Mouse (Mus musculus): ENCODE measurements at regions not wholly inside any gene's neighbourhood (a gene's known extent, or its start where the extent isn't known, plus 50 kb on each side); places are given as distances from the start of the nearest gene placed in this dataset.

DNA sequence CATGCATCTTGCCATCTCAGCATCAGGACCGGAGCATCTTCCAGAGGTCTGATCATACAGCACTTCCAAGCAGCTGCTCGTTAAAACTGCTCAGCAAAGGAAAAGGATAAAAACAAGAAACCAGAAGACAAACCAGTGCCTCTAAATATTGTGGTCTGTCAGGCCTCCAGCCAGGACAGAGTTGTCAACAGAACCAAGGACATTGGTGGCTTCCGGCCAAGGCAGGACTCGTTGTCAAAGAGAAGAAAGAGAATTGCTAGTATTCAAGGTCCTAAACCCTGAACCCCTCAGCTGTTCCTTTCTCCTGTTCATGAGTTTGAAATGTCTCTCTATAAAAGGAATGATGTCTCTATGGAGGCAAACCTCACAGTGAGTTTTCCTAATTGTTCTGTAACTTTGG, 155.0 kb downstream of the Sp3 start:
- DNase-seq (no peak), ATAC-seq (no peak)
- 43% methylated on average over 4 of the region's 4 CpGs for WGBS

GRCm38 (mm10) chr2:72829139-72829538, 151.1 kb downstream of the Sp3 start:
- H3K4me2 ChIP-seq (ENCODE audit: low read depth), result no peak overlapping the region
- H3K27ac ChIP-seq (ENCODE audit: low read depth, low read length), result no peak overlapping the region
- no peaks in the 10 kb centered on the region for H3K4me1 ChIP-seq (ENCODE audit: insufficient read depth)
- H3K4me3 ChIP-seq (ENCODE audit: low read depth, low read length), result no peak overlapping the region
- DNase-seq, result no peak
- H3K36me3 ChIP-seq (ENCODE audit: insufficient read depth), result no peaks in the 10 kb centered on the region
- TF ChIP-seq CTCF (IDR thresholded peaks at IDR 0.05; ENCODE audit: low read depth), result no peak
- ATAC-seq, result no peak
- H3K9ac ChIP-seq, result no peak overlapping the region
- no peaks in the 10 kb centered on the region for H3K9me3 ChIP-seq (ENCODE audit: low read length)
- 25% methylated on average over 1 of the region's 1 CpGs for WGBS
- no peaks in the 10 kb centered on the region for H3K27me3 ChIP-seq (ENCODE audit: insufficient read depth, low read length)

More for the DNA sequence above, 155.0 kb downstream of the Sp3 start:
- Histone ChIP-seq H3K27me3 (ENCODE audit: insufficient read depth, low read length) (no peaks in the 10 kb centered on the region), H3K9ac (no peak overlapping the region), H3K27ac (ENCODE audit: low read depth, low read length) (no peak overlapping the region), H3K4me3 (ENCODE audit: low read depth, low read length) (no peak overlapping the region), H3K36me3 (ENCODE audit: insufficient read depth) (no peaks in the 10 kb centered on the region), H3K4me1 (ENCODE audit: insufficient read depth) (no peaks in the 10 kb centered on the region), H3K4me2 (ENCODE audit: low read depth) (no peak overlapping the region), H3K9me3 (ENCODE audit: low read length) (no peaks in the 10 kb centered on the region)
- no peak for TF ChIP-seq CTCF (IDR thresholded peaks at IDR 0.05; ENCODE audit: low read depth)

DNA sequence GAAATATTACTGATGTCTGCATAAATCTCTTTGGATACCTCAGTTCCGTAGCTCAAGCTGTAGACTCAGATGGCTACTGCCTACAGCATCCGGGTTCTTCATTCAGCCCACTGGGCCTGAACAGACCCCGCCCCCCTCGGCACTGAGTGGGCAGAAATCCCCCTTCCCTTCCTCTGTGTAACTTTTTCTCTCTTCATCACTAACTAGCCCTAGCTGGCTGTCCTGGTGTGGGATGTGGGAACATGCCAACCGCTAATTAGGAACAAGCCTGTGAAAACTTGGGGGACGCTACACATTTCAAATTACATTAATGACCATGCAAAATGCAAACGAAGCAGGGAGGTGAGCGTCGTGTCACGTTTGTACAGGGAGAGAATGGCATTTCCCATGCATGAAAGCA, 147.5 kb downstream of the Sp3 start:
- no peak overlapping the region for H3K4me3 ChIP-seq (ENCODE audit: low read depth, low read length)
- ATAC-seq, result no peak
- no peak overlapping the region for H3K9ac ChIP-seq
- H3K9me3 ChIP-seq (ENCODE audit: low read length), result no peaks in the 10 kb centered on the region
- no peak overlapping the region for H3K27ac ChIP-seq (ENCODE audit: low read depth, low read length)
- no peaks in the 10 kb centered on the region for H3K27me3 ChIP-seq (ENCODE audit: insufficient read depth, low read length)
- no peak overlapping the region for H3K4me2 ChIP-seq (ENCODE audit: low read depth)
- no peak for DNase-seq
- H3K4me1 ChIP-seq (ENCODE audit: insufficient read depth), result no peaks in the 10 kb centered on the region
- no peaks in the 10 kb centered on the region for H3K36me3 ChIP-seq (ENCODE audit: insufficient read depth)
- TF ChIP-seq CTCF (IDR thresholded peaks at IDR 0.05; ENCODE audit: low read depth), result no peak
- 46% methylated on average over 10 of the region's 10 CpGs for WGBS

DNA sequence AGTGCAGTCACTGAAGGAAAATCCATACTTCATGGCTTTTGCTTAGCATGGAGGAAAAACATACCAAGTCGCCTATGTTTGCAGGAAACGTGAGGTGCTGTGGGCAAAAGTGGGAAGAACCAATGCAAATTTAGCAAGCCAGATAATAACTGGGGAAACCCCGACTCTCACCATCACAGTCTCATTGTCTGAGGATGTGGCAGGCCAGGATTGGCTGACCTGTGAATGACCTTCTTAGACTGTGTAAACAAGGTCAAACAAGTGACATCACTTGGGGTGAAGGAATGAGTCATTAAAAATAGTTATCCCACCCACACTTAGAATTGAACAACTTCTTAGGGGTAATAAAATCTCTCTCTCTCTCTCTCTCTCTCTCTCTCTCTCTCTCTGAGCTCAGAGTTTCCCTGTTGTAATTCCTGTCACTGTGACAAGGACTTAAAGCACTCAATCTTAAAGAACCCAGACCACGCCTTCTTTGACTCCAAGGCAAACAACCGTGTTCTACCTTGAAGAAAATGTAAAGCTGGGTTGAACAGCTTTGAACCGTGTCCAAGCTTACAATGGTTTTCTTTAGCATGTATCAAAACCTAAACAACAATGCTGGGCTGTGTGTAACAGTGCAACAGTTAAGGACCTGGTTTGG, 142.0 kb downstream of the Sp3 start:
- ATAC-seq, result no peak
- H3K36me3 ChIP-seq (ENCODE audit: insufficient read depth), result no peaks in the 10 kb centered on the region
- WGBS, result 56% methylated on average over 6 of the region's 6 CpGs

GRCm38 (mm10) chr2:72839673-72840072, 140.6 kb downstream of the Sp3 start:
- H3K9me3 ChIP-seq (ENCODE audit: low read length), result no peaks in the 10 kb centered on the region
- no peak overlapping the region for H3K27ac ChIP-seq (ENCODE audit: low read depth, low read length)
- no peaks in the 10 kb centered on the region for H3K27me3 ChIP-seq (ENCODE audit: insufficient read depth, low read length)
- DNase-seq (peak; percentile 66), ATAC-seq (peak; percentile 54; the same call in 1 of the 2 replicates)
- no peaks in the 10 kb centered on the region for H3K4me1 ChIP-seq (ENCODE audit: insufficient read depth)
- no peak for TF ChIP-seq CTCF (IDR thresholded peaks at IDR 0.05; ENCODE audit: low read depth)
- no peaks in the 10 kb centered on the region for H3K36me3 ChIP-seq (ENCODE audit: insufficient read depth)
- no peak overlapping the region for H3K4me2 ChIP-seq (ENCODE audit: low read depth)
- no peak overlapping the region for H3K9ac ChIP-seq
- no peak overlapping the region for H3K4me3 ChIP-seq (ENCODE audit: low read depth, low read length)
- WGBS, result 57% methylated on average over 5 of the region's 5 CpGs

More for the DNA sequence above, 142.0 kb downstream of the Sp3 start:
- no peak for TF ChIP-seq CTCF (IDR thresholded peaks at IDR 0.05; ENCODE audit: low read depth)
- H3K4me1 ChIP-seq (ENCODE audit: insufficient read depth), result no peaks in the 10 kb centered on the region
- H3K9ac ChIP-seq, result no peak overlapping the region
- H3K9me3 ChIP-seq (ENCODE audit: low read length), result no peaks in the 10 kb centered on the region
- H3K4me3 ChIP-seq (ENCODE audit: low read depth, low read length), result no peak overlapping the region
- H3K4me2 ChIP-seq (ENCODE audit: low read depth), result no peak overlapping the region
- no peak for DNase-seq
- H3K27me3 ChIP-seq (ENCODE audit: insufficient read depth, low read length), result no peaks in the 10 kb centered on the region
- H3K27ac ChIP-seq (ENCODE audit: low read depth, low read length), result no peak overlapping the region

GRCm38 (mm10) chr2:72841367-72841766, 138.9 kb downstream of the Sp3 start:
- no peaks in the 10 kb centered on the region for H3K9me3 ChIP-seq (ENCODE audit: low read length)
- H3K36me3 ChIP-seq (ENCODE audit: insufficient read depth), result no peaks in the 10 kb centered on the region
- H3K27ac ChIP-seq (ENCODE audit: low read depth, low read length), result 0 out of 2 replicates have a peak overlapping the region, but pooled peaks have one; percentile 29
- no peak overlapping the region for H3K4me3 ChIP-seq (ENCODE audit: low read depth, low read length)
- H3K4me1 ChIP-seq (ENCODE audit: insufficient read depth), result no peaks in the 10 kb centered on the region
- TF ChIP-seq CTCF (IDR thresholded peaks at IDR 0.05; ENCODE audit: low read depth), result no peak
- peak; percentile 58 for DNase-seq
- H3K27me3 ChIP-seq (ENCODE audit: insufficient read depth, low read length), result no peaks in the 10 kb centered on the region
- H3K4me2 ChIP-seq (ENCODE audit: low read depth), result 0 out of 2 replicates have a peak overlapping the region, but pooled peaks have one; percentile 6
- WGBS, result 41% methylated on average over 5 of the region's 5 CpGs
- ATAC-seq, result peak; percentile 43
- H3K9ac ChIP-seq, result no peak overlapping the region

- no peak overlapping the region for H3K27ac ChIP-seq (ENCODE audit: low read depth, low read length)
- no peak for ATAC-seq
- no peak overlapping the region for H3K9ac ChIP-seq
- no peak overlapping the region for H3K4me3 ChIP-seq (ENCODE audit: low read depth, low read length)
- H3K4me2 ChIP-seq (ENCODE audit: low read depth), result no peak overlapping the region
- no peak for TF ChIP-seq CTCF (IDR thresholded peaks at IDR 0.05; ENCODE audit: low read depth)
- H3K4me1 ChIP-seq (ENCODE audit: insufficient read depth), result no peaks in the 10 kb centered on the region
- no peaks in the 10 kb centered on the region for H3K9me3 ChIP-seq (ENCODE audit: low read length)
- no peaks in the 10 kb centered on the region for H3K27me3 ChIP-seq (ENCODE audit: insufficient read depth, low read length)
- H3K36me3 ChIP-seq (ENCODE audit: insufficient read depth), result no peaks in the 10 kb centered on the region
- DNase-seq, result no peak
- WGBS, result 68% methylated on average over 2 of the region's 2 CpGs
These were observed 136.6 kb downstream of the Sp3 start for GRCm38 (mm10) chr2:72843610-72844009.
